Mouse (Mus musculus) forebrain, embryonic 16.5 days (tissue): Measurements from ENCODE around the gene Spa17. TPM values are rescaled to one million over a fixed set of nuclear protein-coding genes. Genes with fewer than 3 reads are reported as not detected.

Source experiments
- ATAC-seq: fragments of 200-750 bp; cut with Nextera tagmentation; 2 replicates; pipeline ENCODE4 v1.8.0; 2017; ENCODE audit warnings: mild to moderate bottlenecking, moderate library complexity
- H3K27ac ChIP-seq: fragments of 300-500 bp; sonication (generic); 2 replicates; pipeline ENCODE4 v1.5.1; 2014; ENCODE audit warnings: low read length, control low read depth
- H3K27me3 ChIP-seq: fragments of 300-500 bp; sonication (generic); replicated peaks from 2 replicates; pipeline ENCODE4 v1.6.1; 2014; ENCODE audit warnings: low read length; ENCODE audit not compliant: control insufficient read depth, insufficient read depth
- H3K36me3 ChIP-seq: fragments of 300-500 bp; sonication (generic); 2 replicates; pipeline ENCODE4 v1.6.1; 2014; ENCODE audit not compliant: control insufficient read depth, insufficient read depth
- H3K4me1 ChIP-seq: fragments of 300-500 bp; sonication (generic); replicated peaks from 2 replicates; pipeline ENCODE4 v1.6.1; 2014; ENCODE audit warnings: low read length; ENCODE audit not compliant: control insufficient read depth, insufficient read depth
- H3K4me2 ChIP-seq: fragments of 300-500 bp; sonication (generic); 2 replicates; pipeline ENCODE4 v1.6.1; 2014; ENCODE audit warnings: mild to moderate bottlenecking, low read length, control low read depth
- H3K4me3 ChIP-seq: fragments of 300-500 bp; sonication (generic); replicated peaks from 2 replicates; pipeline ENCODE4 v1.5.1; 2014; ENCODE audit warnings: mild to moderate bottlenecking, low read length, control low read depth
- H3K9ac ChIP-seq: fragments of 300-500 bp; sonication (generic); replicated peaks from 2 replicates; pipeline ENCODE4 v1.6.1; 2014; ENCODE audit warnings: low read depth, low read length, control low read depth
- H3K9me3 ChIP-seq: fragments of 300-500 bp; sonication (generic); 2 replicates; pipeline ENCODE4 v1.6.1; 2016; ENCODE audit warnings: low read length; ENCODE audit not compliant: control insufficient read depth
- WGBS: fragments of 180-500 bp; shearing (Covaris S2); extraction: QIAGEN DNeasy Blood & Tissue Kit; methylation state at CpG from one replicate; pipeline ENCODE4 v1.1.7; 2014; 5-methylcytosine and 5-hydroxymethylcytosine counted together
- polyA plus RNA-seq: library from polyadenylated mRNA; unstranded; fragments of >200 nt; fragmentation: Nextera tagmentation; extraction: Ambion mirVana; gene quantifications from 2 replicates; pipeline ENCODE4 v1.2.1, GENCODE M21; 2015

Gene Spa17
- polyA plus RNA-seq, 1 experiment from 2014 or later = 6.9 TPM

DNA sequence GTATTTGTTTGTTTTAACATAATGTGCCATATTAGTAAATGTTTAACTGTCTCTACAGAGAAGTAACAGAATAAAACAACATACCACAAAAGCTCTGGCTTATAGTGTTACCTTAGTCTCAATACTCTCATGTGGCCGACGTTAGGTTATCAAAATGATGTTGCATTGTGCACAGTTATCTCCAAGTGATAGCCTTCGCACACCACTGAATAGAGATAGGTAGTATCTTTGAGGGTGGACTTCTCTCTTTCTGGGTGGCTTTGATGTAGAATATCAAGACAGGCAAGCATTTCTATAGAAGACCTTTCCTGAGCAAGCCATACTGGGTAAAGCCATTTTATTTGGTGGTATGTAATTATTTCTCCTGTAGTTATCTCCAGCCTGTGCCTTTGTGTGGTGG lies 8.4 kb downstream of the Spa17 start:
- Histone ChIP-seq H3K27me3 (no peaks in the 10 kb centered on the region), H3K9me3 (no peaks in the 10 kb centered on the region), H3K4me3 (no peak overlapping the region), H3K9ac (no peak overlapping the region), H3K36me3 (no peaks in the 10 kb centered on the region), H3K4me1 (no peaks in the 10 kb centered on the region), H3K27ac (no peak overlapping the region), H3K4me2 (no peak overlapping the region)
- 93% methylated on average over 3 of the region's 3 CpGs for WGBS
- no peak for ATAC-seq

DNA sequence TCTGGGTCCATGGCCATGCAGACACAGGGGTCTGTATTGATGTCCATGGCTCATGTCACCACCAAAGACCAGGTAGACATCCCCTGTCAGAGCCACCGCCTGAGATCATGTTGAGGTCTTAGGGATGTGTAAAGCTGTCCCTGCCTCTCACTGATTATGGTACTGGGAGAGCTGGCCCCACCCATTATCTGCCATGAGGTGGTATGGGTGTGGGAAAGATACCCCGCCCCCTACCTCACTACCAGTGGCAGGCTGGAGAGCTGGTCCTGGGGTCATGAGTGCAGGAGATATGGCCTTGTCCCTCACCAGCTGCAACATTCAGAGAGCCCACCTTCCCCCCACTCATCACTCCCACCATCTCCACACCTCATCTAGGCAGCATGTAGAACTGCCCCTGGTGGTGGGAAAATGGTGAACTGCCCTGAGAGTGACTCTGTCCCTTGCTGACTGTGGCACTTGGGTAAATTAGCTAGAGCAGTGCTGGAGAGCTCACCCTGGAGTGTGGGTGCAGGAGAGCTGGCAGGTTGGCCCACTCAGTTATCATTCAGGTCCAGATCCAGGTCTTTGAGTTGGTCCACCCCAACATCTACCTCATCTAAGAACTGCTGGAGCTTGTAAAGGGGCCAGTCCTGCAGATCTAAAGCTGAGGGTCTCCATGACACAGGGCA lies 12.8 kb downstream of the Spa17 start:
- H3K36me3 ChIP-seq = no peaks in the 10 kb centered on the region
- H3K4me3 ChIP-seq = no peak overlapping the region
- H3K4me2 ChIP-seq = no peak overlapping the region
- H3K9ac ChIP-seq = no peak overlapping the region
- H3K27ac ChIP-seq = no peak overlapping the region
- no peaks in the 10 kb centered on the region for H3K9me3 ChIP-seq
- H3K27me3 ChIP-seq = no peaks in the 10 kb centered on the region
- no peak for ATAC-seq
- WGBS = 97% methylated on average over 2 of the region's 2 CpGs
- H3K4me1 ChIP-seq = no peaks in the 10 kb centered on the region

DNA sequence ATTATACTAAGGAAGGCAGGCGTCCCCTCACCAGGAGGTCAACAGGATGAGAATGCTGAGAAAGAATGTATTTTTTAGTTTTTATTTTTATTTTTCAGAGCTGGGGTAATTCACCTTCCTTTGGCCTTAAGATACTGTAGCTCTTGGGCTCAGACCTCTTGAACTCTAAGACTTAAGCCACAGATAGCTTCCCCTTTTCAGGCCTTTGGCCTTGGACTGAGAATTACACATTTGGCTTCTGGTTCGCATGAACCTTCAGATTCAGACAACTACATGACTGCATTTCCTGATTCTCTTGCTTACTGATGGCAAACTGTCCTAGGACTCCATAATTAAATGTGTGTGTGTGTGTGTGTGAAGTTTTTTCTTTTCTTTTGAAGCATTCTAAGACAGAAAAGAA lies 14.9 kb downstream of the Spa17 start:
- no peak overlapping the region for H3K4me3 ChIP-seq

DNA sequence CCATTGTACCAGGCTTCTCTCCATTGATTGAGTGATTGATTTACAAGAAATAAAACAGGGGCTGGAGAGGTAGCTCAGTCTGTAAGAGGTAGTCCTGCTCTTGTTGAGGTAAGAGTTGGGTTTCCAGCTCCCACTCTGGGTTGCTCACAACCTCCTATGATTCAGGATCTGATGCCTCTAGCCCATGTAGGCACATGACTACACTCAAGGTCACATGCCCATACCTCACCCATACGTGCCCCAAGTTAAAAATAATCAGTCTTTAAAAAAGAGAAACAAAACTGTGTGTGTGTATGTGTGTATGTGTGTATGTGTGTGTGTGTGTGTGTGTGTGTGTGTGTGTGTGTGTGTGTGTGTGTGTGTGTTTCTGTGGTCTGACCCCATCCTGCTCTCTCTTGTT lies 18.0 kb downstream of the Spa17 start:
- Histone ChIP-seq H3K9ac (no peak overlapping the region), H3K27ac (no peak overlapping the region), H3K36me3 (no peaks in the 10 kb centered on the region), H3K4me3 (no peak overlapping the region), H3K9me3 (no peaks in the 10 kb centered on the region), H3K27me3 (no peaks in the 10 kb centered on the region), H3K4me1 (no peaks in the 10 kb centered on the region), H3K4me2 (no peak overlapping the region)
- 89% methylated on average over 1 of the region's 1 CpGs for WGBS
- no peak for ATAC-seq

More for the DNA sequence above, 14.9 kb downstream of the Spa17 start:
- Histone ChIP-seq H3K36me3 (no peaks in the 10 kb centered on the region), H3K27ac (no peak overlapping the region), H3K4me2 (no peak overlapping the region), H3K9ac (no peak overlapping the region), H3K9me3 (no peaks in the 10 kb centered on the region), H3K27me3 (no peaks in the 10 kb centered on the region), H3K4me1 (no peaks in the 10 kb centered on the region)
- ATAC-seq = no peak
- WGBS = 94% methylated on average over 2 of the region's 2 CpGs

DNA sequence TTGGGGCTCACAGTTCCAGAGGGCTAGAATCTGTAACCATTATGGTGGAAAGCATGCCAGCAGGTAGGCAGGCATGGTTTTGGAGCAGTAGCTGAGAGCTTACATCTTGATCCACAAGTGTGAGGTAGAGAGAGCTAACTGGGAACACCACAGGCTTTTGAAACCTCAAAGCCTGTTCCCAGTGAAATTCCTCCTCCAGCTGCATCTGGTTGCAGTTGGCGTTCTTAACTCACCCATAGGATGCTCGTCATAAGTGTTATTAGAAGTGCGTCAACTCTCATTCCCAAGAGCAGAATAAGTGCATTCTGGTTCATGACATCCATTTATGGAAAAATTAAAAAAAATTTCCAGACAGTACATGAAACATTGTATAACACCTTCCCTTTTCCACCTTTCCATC lies 19.8 kb downstream of the Spa17 start:
- no peaks in the 10 kb centered on the region for H3K4me1 ChIP-seq
- 89% methylated on average over 3 of the region's 3 CpGs for WGBS
- no peak overlapping the region for H3K4me3 ChIP-seq
- no peak overlapping the region for H3K27ac ChIP-seq
- no peaks in the 10 kb centered on the region for H3K9me3 ChIP-seq
- H3K36me3 ChIP-seq = no peaks in the 10 kb centered on the region
- no peak for ATAC-seq
- H3K27me3 ChIP-seq = no peaks in the 10 kb centered on the region
- H3K4me2 ChIP-seq = no peak overlapping the region
- no peak overlapping the region for H3K9ac ChIP-seq

DNA sequence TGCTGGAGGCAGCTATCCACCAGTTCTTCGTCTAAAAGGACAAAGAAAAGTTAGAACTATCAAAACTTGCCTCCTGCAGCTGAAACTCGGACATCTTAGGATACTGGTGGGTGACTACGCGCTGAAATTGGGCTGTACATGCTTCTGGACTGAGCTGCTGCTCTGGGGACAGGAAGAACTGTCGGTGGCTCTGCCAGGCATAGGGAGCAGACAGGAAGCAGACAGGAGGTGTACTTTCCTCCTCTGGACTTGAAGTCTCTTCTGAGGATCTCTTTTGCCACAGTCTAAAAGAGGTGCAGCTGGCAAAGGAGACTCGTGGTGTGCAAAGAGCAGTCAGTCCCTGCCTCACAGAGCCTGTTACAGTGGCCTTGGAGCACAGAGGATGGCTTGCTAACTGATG lies 20.9 kb downstream of the Spa17 start:
- no peaks in the 10 kb centered on the region for H3K9me3 ChIP-seq
- H3K27me3 ChIP-seq = no peaks in the 10 kb centered on the region
- no peaks in the 10 kb centered on the region for H3K4me1 ChIP-seq
- no peak for ATAC-seq
- H3K9ac ChIP-seq = no peak overlapping the region
- H3K4me3 ChIP-seq = no peak overlapping the region
- H3K27ac ChIP-seq = no peak overlapping the region
- no peak overlapping the region for H3K4me2 ChIP-seq
- 54% methylated on average over 6 of the region's 6 CpGs for WGBS
- H3K36me3 ChIP-seq = no peaks in the 10 kb centered on the region

DNA sequence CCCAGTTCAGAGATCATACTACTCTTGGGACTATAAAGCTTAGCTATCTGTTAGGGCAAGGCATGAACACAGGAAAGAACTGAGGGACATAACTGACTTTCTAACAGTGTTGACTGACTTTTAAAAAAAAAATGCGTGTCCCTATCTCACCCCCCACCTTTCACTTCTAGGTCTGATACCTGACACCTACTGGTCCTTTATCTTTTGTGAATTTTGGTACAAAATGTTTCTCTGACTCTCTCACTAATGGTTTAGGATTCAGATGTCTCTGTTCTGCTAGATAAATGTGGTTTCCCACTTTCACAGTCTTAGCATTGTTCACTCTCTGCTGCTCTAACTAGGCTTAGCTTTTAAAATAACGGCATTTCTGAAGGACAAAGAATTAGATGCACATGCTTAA lies 21.5 kb downstream of the Spa17 start:
- Histone ChIP-seq H3K9ac (no peak overlapping the region), H3K4me3 (no peak overlapping the region), H3K27me3 (no peaks in the 10 kb centered on the region), H3K4me1 (no peaks in the 10 kb centered on the region), H3K36me3 (no peaks in the 10 kb centered on the region), H3K9me3 (no peaks in the 10 kb centered on the region), H3K4me2 (no peak overlapping the region), H3K27ac (no peak overlapping the region)
- ATAC-seq = no peak
- WGBS = 64% methylated on average over 2 of the region's 2 CpGs

DNA sequence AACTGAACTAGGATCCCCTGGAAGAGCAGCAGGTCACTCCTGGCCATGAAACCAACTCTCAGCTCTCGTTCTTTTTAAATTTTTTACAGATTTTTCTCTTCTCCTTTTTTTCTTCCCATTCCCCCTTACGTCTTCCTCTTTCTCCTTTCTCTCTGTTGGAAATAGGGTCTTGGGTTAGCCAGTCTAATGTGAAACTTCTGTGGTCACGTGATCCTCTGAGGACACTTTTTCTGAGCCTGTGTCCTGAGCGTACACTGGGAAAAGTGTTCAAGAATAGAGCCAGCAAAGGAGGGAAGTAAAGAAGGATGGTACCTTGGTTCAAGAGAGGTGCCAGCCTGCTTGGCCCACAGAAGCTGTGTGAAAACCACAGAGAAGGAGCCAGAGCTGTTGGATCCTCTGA lies 23.1 kb downstream of the Spa17 start:
- H3K4me1 ChIP-seq = no peaks in the 10 kb centered on the region

DNA sequence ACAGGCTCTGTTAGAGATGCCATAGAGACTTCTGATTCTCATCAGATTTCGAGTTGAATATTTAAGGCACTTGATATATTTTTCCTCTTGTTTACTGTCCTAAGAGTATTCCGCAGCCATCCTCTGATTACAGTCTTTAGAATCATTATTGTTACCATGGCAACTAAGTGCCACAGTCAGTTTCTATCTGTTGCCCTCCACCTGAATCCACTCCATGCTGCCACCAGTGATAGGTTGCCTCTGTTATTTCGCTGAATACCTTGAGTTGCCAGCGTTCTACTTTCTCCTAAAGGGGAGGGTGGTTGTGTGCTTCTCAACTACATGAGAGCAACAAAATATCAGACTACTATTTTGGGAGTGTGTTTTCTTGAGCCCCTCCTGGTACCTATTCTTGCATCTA lies 26.8 kb downstream of the Spa17 start:
- Histone ChIP-seq H3K36me3 (no peaks in the 10 kb centered on the region), H3K4me1 (no peaks in the 10 kb centered on the region), H3K27ac (no peak overlapping the region), H3K4me2 (no peak overlapping the region), H3K4me3 (no peak overlapping the region), H3K27me3 (no peaks in the 10 kb centered on the region), H3K9me3 (no peaks in the 10 kb centered on the region), H3K9ac (no peak overlapping the region)
- 65% methylated on average over 4 of the region's 4 CpGs for WGBS
- peak; percentile 45; the same call in 1 of the 2 replicates for ATAC-seq

More for the DNA sequence above, 23.1 kb downstream of the Spa17 start:
- Histone ChIP-seq H3K27me3 (no peaks in the 10 kb centered on the region), H3K4me2 (no peak overlapping the region), H3K27ac (no peak overlapping the region), H3K36me3 (no peaks in the 10 kb centered on the region), H3K9me3 (no peaks in the 10 kb centered on the region), H3K9ac (no peak overlapping the region), H3K4me3 (no peak overlapping the region)
- ATAC-seq = no peak
- WGBS = 88% methylated on average over 4 of the region's 4 CpGs

DNA sequence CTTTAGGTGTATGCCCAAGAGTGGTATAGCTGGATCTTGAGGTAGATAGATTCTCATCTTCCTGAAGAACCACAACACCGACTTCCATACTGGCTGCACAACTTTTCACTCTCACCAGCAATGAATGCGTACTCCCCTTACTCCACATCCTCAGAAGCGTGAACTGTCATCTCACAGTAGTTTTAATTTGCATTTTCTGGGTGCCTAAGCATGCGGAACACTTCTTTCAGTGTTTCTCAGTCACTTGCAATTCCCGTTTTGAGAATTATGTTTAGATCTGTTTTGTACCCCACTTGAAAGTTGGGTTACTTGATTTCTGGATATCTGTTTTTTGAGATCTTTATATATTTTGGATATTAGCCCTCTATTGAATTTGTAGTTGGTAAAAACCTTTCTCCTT lies 29.9 kb downstream of the Spa17 start:
- H3K4me1 ChIP-seq = no peaks in the 10 kb centered on the region
- WGBS = 83% methylated on average over 5 of the region's 5 CpGs

More for the DNA sequence above, 29.9 kb downstream of the Spa17 start:
- H3K27ac ChIP-seq = no peak overlapping the region
- ATAC-seq = no peak
- H3K36me3 ChIP-seq = no peaks in the 10 kb centered on the region
- no peak overlapping the region for H3K4me3 ChIP-seq
- H3K27me3 ChIP-seq = no peaks in the 10 kb centered on the region
- H3K9ac ChIP-seq = no peak overlapping the region
- no peaks in the 10 kb centered on the region for H3K9me3 ChIP-seq
- no peak overlapping the region for H3K4me2 ChIP-seq
